Mouse (Mus musculus): ENCODE results near the gene Fhit. TPM values are rescaled to one million over a fixed set of nuclear protein-coding genes. Genes with fewer than 3 reads are reported as not detected.

Fhit gene
- polyA plus RNA-seq, 1 experiment: 0.25 TPM

DNA sequence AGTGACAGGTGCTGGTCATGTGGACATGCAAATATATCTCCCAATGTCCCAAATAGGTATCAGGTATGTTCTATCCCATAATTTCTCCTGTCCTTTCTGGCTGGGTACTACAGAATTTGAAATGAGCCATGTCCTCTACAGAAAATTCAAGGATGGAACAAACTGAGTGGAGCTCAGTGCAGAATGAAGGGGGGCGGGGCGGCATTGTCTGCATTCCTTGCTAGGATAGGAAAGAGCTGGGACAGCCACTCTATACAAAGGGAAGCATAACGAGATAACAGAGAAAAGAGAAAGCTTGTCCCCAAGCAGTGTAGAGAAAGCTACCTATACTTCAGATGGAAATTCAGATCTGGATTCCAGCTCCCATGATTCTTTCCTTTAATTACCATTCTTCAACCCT, 1111.9 kb downstream of the Fhit start:
- Histone ChIP-seq H3K4me3 (replicated peaks) (no peak overlapping the region), H3K27me3 (replicated peaks) (no peaks in the 10 kb centered on the region), H3K4me1 (no peaks in the 10 kb centered on the region), H3K36me3 (replicated peaks; ENCODE audit: low read length) (no peaks in the 10 kb centered on the region), H3K9me3 (peaks cover 8% of the 10 kb centered on the region)
- no peak for TF ChIP-seq FLI1 (IDR thresholded peaks at IDR 0.05; ENCODE audit: low read length)
- TF ChIP-seq GATA1 (IDR thresholded peaks at IDR 0.05; ENCODE audit: borderline replicate concordance, low read length): no peak

DNA sequence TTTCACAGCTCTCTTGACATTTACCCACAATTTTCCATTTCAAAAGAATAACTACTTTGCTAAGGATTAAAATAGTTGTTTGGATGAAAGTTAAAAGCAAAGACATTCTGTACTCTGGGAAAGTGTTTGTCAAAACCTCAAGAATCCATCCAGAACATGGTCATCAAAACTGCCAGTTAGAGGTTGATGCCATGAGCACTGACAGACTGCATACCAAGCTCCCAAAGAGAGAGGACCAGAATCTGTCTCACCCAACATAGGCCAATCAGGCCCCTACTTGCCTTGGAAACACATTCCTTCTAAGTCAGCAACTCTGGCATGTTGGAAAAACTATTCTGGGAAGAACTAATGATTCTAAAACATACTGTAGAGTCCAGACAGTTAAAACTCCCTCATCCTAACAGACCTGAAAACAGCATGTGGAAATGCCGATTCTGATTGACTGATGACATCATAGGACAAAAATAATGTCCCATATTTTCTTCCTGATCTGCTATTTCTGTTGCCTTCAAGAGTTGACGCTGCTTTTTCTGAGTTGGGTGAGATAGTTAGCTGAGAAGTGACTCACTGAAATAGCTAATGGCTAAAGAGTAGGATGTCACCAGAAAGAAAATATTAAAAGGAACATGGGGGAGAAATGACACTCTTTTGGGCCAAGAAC, 1114.6 kb downstream of the Fhit start:
- Histone ChIP-seq H3K9me3 (peaks cover 8% of the 10 kb centered on the region), H3K36me3 (replicated peaks; ENCODE audit: low read length) (no peaks in the 10 kb centered on the region), H3K4me1 (no peaks in the 10 kb centered on the region), H3K27me3 (replicated peaks) (no peaks in the 10 kb centered on the region), H3K4me3 (replicated peaks) (no peak overlapping the region)
- TF ChIP-seq FLI1 (IDR thresholded peaks at IDR 0.05; ENCODE audit: low read length) (no peak), GATA1 (IDR thresholded peaks at IDR 0.05; ENCODE audit: borderline replicate concordance, low read length) (no peak)

DNA sequence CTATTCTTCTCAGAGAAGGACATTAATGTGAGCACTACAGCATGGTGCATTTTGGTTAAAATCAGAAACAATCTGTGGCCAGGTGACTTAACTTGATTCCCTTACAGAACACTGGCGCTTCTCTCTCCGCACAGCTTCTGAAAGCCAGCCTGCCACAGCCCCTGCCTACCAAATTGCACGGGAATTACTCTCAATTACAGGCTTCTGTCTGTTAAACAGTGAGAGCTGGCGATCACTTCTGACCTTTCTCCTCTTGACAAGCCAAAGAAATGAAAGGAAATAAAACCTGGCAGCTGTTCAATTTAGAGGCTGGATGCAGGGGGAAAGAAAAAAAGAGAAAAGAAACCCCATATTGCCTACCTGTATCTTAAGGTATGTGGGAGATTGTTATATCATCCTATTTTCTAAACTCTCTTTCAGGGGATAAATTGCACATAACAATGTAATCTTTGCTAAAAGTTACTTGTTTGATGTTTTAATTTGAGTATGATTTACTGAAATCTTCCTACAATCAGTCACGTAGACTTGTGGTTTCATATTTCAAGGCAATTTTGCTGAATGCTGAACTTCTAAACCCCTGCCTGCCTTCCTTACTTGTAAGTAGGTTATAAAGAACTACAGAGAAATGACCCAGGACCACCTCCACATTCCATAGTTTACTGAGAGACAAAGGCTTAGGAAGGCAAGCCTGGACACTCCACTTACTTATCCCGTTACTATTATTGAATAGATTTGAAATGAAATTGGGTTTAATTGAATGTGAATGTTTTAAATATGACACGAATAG, 1115.3 kb downstream of the Fhit start:
- peaks cover 7% of the 10 kb centered on the region for H3K9me3 ChIP-seq
- H3K36me3 ChIP-seq (replicated peaks; ENCODE audit: low read length): no peaks in the 10 kb centered on the region
- no peaks in the 10 kb centered on the region for H3K27me3 ChIP-seq (replicated peaks)
- TF ChIP-seq FLI1 (IDR thresholded peaks at IDR 0.05; ENCODE audit: low read length): no peak
- no peak for TF ChIP-seq GATA1 (IDR thresholded peaks at IDR 0.05; ENCODE audit: borderline replicate concordance, low read length)
- no peaks in the 10 kb centered on the region for H3K4me1 ChIP-seq
- no peak overlapping the region for H3K4me3 ChIP-seq (replicated peaks)

DNA sequence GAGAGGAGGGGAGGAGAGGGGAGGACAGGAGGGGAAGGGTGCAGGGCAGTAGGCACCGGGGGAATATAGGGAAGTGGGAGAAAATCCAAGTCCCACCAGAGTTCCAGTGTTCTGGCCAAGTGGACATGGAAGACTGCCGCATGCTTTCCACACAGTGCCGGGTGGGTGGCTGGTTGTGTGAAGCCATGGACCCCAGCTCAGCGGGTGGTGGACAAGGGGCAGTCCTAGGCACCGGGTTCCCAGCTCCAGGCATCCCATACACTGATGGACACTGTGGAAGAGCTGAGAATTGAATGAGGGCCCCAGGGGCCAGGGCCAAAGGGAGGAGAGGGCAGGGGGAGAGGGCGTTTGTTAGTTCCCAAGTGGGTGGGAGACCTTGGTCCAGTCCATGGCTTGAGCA, 1123.8 kb downstream of the Fhit start:
- TF ChIP-seq GATA1 (IDR thresholded peaks at IDR 0.05; ENCODE audit: borderline replicate concordance, low read length) (no peak), FLI1 (IDR thresholded peaks at IDR 0.05; ENCODE audit: low read length) (no peak)
- H3K4me1 ChIP-seq: no peaks in the 10 kb centered on the region
- H3K27me3 ChIP-seq (replicated peaks): no peaks in the 10 kb centered on the region
- peaks cover 4% of the 10 kb centered on the region; the same call in 1 of the 2 replicates for H3K9me3 ChIP-seq
- no peak overlapping the region for H3K4me3 ChIP-seq (replicated peaks)
- H3K36me3 ChIP-seq (replicated peaks; ENCODE audit: low read length): no peaks in the 10 kb centered on the region

DNA sequence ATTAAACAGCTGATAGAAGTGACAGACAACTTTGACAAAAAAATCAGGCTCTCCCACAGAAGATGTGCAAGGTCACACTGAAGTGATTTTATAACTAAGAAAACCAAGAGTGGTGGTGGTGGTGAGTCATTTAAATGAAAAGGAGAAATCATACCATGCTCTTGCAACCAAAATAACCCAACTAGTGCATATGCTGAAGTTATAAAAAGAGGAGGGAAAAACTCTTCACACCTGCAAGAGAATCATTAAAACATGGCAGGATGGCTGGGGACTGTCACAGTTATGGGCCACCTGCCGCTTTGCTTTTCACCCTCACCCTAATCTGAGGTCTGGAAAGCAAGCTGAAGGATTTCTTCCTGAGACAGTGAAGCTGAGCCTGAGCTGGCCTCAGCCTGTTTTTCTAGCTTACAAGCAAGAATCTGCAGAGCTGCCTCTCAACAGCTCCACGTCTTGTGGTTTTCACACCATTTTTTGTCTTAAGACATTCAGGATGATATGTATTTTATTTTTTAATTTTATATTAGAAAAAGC, 1125.1 kb downstream of the Fhit start:
- no peaks in the 10 kb centered on the region for H3K36me3 ChIP-seq (replicated peaks; ENCODE audit: low read length)
- H3K27me3 ChIP-seq (replicated peaks): no peaks in the 10 kb centered on the region
- no peaks in the 10 kb centered on the region for H3K4me1 ChIP-seq
- H3K4me3 ChIP-seq (replicated peaks): no peak overlapping the region
- H3K9me3 ChIP-seq: peaks cover 4% of the 10 kb centered on the region; the same call in 1 of the 2 replicates
- TF ChIP-seq GATA1 (IDR thresholded peaks at IDR 0.05; ENCODE audit: borderline replicate concordance, low read length): no peak
- no peak for TF ChIP-seq FLI1 (IDR thresholded peaks at IDR 0.05; ENCODE audit: low read length)

DNA sequence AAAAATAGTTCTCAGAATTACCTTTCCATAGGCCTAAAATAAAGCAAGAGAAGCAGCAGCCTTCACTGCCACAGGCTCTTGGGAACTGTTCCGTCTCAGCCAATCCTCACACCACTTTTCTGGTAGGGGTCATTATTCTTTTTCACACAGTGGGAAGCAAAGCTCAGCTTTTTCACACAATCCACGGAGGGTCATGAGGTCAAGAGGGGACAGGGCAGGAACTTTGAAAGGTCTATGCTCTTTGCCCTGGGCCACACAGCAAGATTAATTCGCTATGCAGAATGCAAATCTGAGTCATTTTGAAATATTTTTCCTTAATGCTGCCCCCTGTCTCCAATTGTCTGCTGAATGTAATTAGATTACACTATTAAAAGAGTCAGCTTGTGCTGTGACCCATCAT, 1126.2 kb downstream of the Fhit start:
- H3K9me3 ChIP-seq: peaks cover 4% of the 10 kb centered on the region; the same call in 1 of the 2 replicates
- H3K4me1 ChIP-seq: no peaks in the 10 kb centered on the region
- H3K4me3 ChIP-seq (replicated peaks): no peak overlapping the region
- no peaks in the 10 kb centered on the region for H3K36me3 ChIP-seq (replicated peaks; ENCODE audit: low read length)
- no peaks in the 10 kb centered on the region for H3K27me3 ChIP-seq (replicated peaks)
- TF ChIP-seq FLI1 (IDR thresholded peaks at IDR 0.05; ENCODE audit: low read length): no peak
- no peak for TF ChIP-seq GATA1 (IDR thresholded peaks at IDR 0.05; ENCODE audit: borderline replicate concordance, low read length)

DNA sequence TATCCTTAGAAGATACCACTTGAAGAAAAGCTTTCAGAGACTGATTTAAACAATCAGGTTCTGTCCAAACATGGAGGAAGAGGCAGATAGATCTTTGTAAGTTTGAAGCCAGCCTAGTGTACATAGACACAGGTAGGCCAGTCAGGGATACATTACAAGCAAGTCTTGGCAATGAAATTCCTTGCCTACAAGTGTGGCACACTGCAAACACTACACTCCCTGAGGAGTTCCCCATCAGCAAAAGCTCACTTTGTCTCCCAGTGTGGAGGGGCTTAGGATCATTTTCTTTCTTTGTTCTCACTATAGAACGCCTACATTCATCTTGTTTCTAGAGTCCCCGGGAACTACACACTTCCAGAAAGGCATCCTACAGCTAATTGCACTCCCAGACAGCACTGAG, 1126.6 kb downstream of the Fhit start:
- Histone ChIP-seq H3K9me3 (peaks cover 4% of the 10 kb centered on the region; the same call in 1 of the 2 replicates), H3K4me3 (replicated peaks) (no peak overlapping the region), H3K36me3 (replicated peaks; ENCODE audit: low read length) (no peaks in the 10 kb centered on the region), H3K4me1 (no peaks in the 10 kb centered on the region), H3K27me3 (replicated peaks) (no peaks in the 10 kb centered on the region)
- no peak for TF ChIP-seq GATA1 (IDR thresholded peaks at IDR 0.05; ENCODE audit: borderline replicate concordance, low read length)
- no peak for TF ChIP-seq FLI1 (IDR thresholded peaks at IDR 0.05; ENCODE audit: low read length)

DNA sequence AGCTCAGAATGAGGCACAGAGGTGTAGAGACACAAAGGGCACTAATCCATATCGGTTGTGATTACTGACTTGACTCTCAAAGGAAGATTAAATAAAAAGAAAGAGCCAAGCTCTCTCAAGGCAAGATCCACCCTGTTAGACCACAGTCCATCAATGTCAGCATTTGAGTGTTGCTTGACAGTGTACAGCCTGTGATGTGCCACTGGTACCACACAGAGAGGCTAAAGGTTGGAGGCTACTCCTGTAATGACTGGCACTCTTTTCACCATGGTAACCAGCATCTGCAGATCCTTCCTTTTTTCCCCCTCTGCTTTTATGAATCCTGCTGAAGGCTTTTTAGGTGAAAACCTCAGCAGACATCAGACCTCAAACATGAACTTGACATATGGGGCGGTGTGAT, 1138.5 kb downstream of the Fhit start:
- H3K27me3 ChIP-seq (replicated peaks): no peaks in the 10 kb centered on the region
- H3K4me1 ChIP-seq: no peaks in the 10 kb centered on the region
- H3K4me3 ChIP-seq (replicated peaks): no peak overlapping the region
- H3K36me3 ChIP-seq (replicated peaks; ENCODE audit: low read length): no peaks in the 10 kb centered on the region
- H3K9me3 ChIP-seq: no peaks in the 10 kb centered on the region
- no peak for TF ChIP-seq GATA1 (IDR thresholded peaks at IDR 0.05; ENCODE audit: borderline replicate concordance, low read length)
- TF ChIP-seq FLI1 (IDR thresholded peaks at IDR 0.05; ENCODE audit: low read length): no peak

DNA sequence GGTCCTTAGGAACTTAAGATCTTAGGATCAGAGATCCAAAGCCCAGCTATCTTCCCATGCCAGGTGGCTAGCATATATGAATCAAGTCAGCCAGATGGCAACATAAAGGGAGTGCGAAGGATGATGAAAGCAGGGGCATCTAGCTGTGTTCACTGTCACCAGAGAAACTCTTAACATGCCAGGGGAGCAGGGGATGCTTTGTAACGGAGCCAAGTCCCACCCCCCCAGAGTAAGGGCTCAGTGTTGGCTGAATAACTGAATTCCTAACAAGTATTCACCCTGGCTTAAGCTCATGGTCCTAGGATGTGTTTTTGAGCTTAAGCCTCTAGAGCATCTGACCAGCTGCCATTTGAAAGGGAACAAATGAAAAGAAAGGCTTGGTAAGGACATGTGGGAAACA, 1139.5 kb downstream of the Fhit start:
- Histone ChIP-seq H3K9me3 (no peaks in the 10 kb centered on the region), H3K4me1 (no peaks in the 10 kb centered on the region), H3K27me3 (replicated peaks) (no peaks in the 10 kb centered on the region), H3K4me3 (replicated peaks) (no peak overlapping the region), H3K36me3 (replicated peaks; ENCODE audit: low read length) (no peaks in the 10 kb centered on the region)
- TF ChIP-seq GATA1 (IDR thresholded peaks at IDR 0.05; ENCODE audit: borderline replicate concordance, low read length) (no peak), FLI1 (IDR thresholded peaks at IDR 0.05; ENCODE audit: low read length) (no peak)

All from megakaryocyte, embryonic 14.5 days (primary cell).